Mouse (Mus musculus) ES-Bruce4 (cell line): Measurements from ENCODE around the gene 4930449I24Rik.

ENCODE experiments used
- CTCF ChIP-seq: IDR thresholded peaks from one replicate; pipeline ENCODE4 v1.8.1; 2011; ENCODE audit warnings: low read depth, low read length
- POLR2A ChIP-seq: IDR thresholded peaks from one replicate; pipeline ENCODE4 v1.8.1; 2011; ENCODE audit warnings: low read length; ENCODE audit not compliant: insufficient read depth

DNA sequence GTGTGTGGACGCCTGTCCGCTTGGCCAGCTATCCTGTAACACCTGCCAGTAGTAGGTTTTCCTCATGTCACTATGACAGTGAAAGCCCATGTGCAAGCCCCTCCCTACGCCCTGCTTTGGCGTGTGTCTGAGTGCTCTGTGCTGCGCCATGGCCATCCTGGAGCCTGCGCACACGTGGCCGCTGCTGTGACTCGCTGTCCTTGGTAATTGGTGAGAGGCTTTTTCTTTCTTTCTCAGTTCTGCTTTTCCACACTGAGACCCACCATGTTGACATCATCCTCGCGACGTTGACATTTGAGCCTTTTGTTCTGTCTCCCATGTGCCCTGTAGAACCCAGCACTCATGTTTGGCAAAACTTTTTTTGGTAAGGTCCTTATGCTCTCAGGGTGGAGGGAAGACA lies 30.4 kb upstream of the 4930449I24Rik start:
- no peak for TF ChIP-seq POLR2A
- TF ChIP-seq CTCF = no peak
